Mouse (Mus musculus) liver (tissue): ENCODE measurements around the gene Gm35549.
"Not testable (repeated sequence)": the region's sequence is repeated elsewhere in the genome, so short reads cannot be mapped to it uniquely, and the experiment has no call there.

Experiments used
- DNase-seq: peaks from one replicate; pipeline ENCODE4 v3.0.0-alpha.2; 2020; ENCODE audit warnings: mixed read lengths

The Gm35549 gene

GRCm38 (mm10) chr9:122843760-122844159 lies at the start of gene Gm35549:
Gene Gm35549 (minus strand): TSS chr9:122844035.
- no peak for DNase-seq

- peak; percentile 45 for DNase-seq
Observed at GRCm38 (mm10) chr9:122886372-122887179, 42.7 kb upstream of the Gm35549 start.

DNA sequence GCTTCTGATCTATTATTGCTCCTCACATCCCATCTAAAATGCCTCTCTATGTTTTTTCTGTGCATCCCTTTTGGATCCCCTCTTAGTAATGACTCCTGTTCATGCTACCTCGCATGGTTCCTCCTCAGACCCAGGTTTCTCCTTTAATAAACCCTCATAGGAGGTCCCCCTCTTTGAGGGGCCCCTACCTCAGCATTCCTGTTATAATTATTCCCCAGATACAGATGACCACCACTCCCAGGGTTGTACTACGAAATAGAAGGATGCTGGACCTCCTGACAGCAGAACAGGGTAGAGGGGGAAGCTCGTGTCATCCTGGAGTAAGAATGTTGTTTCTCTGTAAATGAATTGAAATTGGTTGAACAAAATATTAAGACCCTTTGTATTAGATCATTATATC lies 41.5 kb upstream of the Gm35549 start, which contains the start of gene Zkscan7:
TSS of gene Zkscan7 (plus strand) at position 301 of the 400 bp plus-strand sequence.
- no peak for DNase-seq

- DNase-seq, result no peak
Observed at GRCm38 (mm10) chr9:122875145-122875544, 31.3 kb upstream of the Gm35549 start.

- DNase-seq, result no peak
Observed at GRCm38 (mm10) chr9:122874653-122875052, 30.8 kb upstream of the Gm35549 start.

DNA sequence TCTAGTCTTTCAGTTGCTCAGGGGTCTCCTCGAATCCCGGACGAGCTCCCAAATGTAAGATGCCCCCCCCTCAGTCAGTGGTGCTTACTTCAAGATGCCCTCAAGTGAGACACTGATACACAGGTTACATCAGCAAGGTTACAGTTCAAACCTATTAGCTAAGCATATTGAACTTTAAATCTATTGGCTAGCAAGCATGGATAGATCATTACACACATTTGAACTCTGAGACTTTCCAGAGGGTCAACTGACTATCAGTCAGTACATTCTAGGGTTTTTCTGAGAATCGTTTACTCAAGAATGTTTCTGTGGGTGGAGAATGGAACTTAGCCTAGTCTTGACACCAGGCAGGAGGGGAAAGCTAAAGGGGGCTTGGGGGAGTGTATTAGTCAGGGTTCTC lies 28.8 kb upstream of the Gm35549 start:
- DNase-seq, result no peak

- DNase-seq, result no peak
Observed at GRCm38 (mm10) chr9:122866192-122866591, 22.4 kb upstream of the Gm35549 start.

DNA sequence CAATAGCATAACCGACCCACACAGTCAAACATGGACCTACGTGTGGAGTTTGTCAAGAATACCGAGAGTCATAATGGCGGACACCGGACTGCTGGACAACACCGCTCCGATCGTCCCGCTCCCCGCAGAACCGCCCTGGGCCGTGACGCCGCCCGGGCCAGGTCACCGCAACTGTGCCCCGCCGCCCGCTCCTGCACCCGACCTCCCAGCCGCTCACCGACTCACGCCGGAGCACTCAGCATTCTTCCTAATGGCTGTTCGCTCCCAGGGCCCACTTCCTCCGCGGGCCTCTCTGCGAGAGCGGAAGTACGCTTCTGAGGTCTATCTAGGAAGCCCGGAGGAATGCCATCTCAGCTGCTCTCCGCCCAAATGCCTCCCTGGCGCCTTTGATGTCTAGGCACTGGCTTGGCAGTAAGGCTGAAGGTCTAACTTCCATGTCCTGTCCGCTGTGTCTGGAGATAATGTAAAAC lies 21.9 kb upstream of the Gm35549 start, which contains the start of gene Zfp445:
TSS of gene Zfp445 (minus strand) at position 310 of the 470 bp plus-strand sequence.
- peak; percentile 86 for DNase-seq

- DNase-seq, result no peak
Observed at GRCm38 (mm10) chr9:122864848-122865247, 21.0 kb upstream of the Gm35549 start.

GRCm38 (mm10) chr9:122863731-122864130 lies 19.9 kb upstream of the Gm35549 start:
- no peak for DNase-seq

DNA sequence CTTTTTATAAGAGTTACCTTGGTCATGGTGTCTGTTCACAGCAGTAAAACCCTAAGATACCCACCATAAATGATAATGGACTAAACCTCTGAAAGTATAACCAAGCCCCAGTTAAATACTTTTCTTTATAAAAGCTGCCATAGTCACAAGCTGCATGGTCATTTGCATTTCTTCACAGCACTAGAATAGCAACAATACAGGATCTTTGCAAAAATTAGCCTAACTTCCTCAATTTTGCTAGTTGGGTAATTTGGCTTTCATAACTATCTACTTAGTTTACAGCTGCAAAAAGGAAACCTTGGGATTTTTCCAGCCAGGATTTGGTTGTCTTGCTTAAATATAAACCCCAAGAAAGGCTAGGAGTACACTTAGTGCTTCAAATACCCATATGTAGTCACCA lies 16.9 kb upstream of the Gm35549 start:
- DNase-seq, result no peak

DNA sequence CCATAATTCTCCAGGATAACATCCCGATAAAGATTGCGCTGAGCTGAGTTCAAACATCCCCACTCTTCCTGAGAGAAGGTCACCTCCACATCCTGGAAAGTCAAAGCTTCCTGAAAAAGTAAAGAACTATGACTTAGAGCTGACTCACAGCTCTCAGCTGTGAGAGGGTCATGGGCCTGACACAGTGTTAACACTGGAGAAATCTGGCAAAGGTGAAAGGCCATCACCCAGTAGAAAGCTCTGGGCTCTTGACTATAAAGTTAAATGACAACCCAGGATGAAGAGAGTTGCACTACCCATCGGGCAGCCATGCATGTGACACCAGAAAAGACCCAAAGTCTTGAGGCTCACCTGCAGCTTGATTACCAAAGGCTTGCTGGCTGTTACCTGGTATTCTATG lies 12.9 kb upstream of the Gm35549 start:
- DNase-seq, result no peak

DNA sequence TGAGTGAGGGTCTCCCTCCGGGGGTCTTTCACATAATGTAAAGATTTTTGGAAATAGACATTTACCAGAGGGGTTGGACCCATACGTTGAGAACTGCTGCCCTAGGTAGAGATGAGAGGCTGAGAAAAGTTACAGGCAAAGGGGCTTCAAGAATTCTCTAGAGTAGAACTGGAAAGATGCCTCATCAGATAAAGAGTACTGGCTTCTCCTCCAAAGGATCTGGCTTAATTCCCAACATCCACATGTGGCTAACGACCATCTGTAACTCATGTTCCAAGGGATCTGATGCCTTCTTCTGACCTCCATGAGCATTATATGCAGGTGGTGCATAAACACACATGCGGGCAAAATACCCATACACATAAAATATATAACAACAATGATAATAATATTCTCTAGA lies 11.8 kb upstream of the Gm35549 start:
- DNase-seq, result no peak

DNA sequence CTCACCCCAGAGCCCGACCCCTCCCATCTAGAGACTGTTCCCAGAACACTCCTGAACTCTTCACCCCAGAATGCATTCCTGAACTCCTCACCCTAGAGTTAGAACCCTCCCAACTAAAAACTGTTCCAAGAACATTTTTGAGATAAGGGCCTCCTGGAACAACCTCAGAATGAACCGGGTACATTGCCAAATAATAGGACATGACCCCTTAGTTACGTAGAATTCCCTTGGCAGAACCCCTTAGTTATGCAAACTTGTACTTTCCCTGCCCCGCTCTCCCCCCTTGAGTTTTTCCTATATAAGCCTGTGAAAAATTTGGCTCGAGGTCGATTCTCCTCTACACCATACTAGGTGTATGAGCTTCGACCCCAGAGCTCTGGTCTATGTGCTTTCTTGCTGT lies 11.3 kb upstream of the Gm35549 start:
- not testable (repeated sequence) for DNase-seq

- DNase-seq, result no peak
Observed at GRCm38 (mm10) chr9:122854526-122854925, 10.7 kb upstream of the Gm35549 start.

DNA sequence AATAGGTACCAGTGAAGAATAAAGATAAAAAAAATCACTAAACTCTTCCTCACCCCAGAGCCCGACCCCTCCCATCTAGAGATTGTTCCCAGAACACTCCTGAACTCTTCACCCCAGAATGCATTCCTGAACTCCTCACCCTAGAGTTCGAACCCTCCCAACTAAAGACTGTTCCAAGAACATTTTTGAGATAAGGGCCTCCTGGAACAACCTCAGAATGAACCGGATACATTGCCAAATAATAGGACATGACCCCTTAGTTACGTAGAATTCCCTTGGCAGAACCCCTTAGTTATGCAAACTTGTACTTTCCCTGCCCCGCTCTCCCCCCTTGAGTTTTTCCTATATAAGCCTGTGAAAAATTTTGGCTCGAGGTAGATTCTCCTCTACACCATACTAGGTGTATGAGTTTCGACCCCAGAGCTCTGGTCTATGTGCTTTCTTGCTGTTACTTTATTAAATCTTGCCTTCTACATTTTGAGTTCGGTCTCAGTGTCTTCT lies 4.0 kb upstream of the Gm35549 start:
- not testable (repeated sequence) for DNase-seq

DNA sequence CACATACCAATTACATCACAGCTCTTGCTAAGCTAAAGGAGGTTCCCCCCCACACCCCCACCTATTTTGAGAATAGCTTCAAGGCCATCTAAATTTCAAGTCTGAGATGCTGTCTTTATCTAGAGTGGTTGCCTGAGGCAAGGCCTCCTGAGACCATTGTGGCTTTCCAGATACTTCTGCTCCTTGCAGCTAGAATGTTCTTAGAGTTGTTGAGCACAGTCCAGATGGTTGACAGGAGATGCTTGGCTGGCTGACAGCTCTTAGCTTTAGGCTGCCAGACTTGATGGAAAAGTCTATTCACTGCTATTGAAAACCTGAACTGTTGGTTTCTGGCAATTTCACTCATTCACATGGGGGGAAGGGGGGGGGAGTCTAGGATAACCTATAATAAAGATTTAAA lies 2.3 kb upstream of the Gm35549 start:
- no peak for DNase-seq

DNA sequence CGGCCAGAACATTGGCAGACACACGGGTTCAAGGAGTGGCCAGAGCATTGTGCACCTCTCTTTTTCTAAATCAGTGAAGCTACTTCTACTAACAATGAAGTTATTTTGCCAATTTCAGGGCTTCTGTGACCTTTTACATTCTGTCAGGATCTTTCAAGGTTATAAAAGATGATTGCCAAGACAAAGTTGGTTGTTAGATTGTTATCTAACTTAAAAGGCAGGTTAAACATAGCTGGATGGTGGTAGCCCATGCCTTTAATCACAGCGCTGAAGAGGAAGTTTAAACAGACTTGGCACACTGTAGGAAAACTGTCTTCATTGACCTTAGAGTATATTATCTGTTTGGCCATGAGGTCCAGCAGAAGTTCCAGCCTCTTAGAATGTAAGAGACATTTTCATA lies 1.8 kb upstream of the Gm35549 start:
- DNase-seq, result no peak

GRCm38 (mm10) chr9:122837680-122838079 lies 6.2 kb downstream of the Gm35549 start:
- DNase-seq, result peak; percentile 46

GRCm38 (mm10) chr9:122837216-122837615 lies 6.6 kb downstream of the Gm35549 start:
- DNase-seq, result no peak

DNA sequence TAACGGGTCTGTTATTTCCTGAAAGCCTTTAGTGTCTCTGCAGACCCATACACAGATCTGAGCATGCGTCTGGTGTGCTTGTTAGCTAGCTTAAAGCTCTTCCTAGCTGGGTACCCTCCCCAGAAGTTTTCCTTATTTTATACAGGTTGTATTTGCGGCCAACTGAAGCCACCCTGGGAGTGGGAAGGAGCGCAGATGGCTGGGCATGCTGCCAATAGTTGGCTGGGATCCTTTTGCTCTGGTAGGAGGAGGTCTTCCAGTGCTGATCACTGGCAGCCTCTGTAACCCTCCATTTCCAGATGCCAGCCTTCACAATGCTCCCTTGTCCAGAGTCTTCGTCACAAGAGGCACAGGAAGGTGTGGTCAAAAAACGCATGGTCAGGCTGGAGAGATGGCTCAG lies 7.0 kb downstream of the Gm35549 start:
- peak; percentile 28 for DNase-seq

GRCm38 (mm10) chr9:122836126-122836525 lies 7.7 kb downstream of the Gm35549 start:
- no peak for DNase-seq

- DNase-seq, result no peak
Observed at GRCm38 (mm10) chr9:122829826-122830380, 13.9 kb downstream of the Gm35549 start.

- DNase-seq, result no peak
Observed at GRCm38 (mm10) chr9:122826743-122827142, 17.1 kb downstream of the Gm35549 start.
